Comparison of ENCODE assay signal across 16 mouse cellular contexts in the genomic region with DNA sequence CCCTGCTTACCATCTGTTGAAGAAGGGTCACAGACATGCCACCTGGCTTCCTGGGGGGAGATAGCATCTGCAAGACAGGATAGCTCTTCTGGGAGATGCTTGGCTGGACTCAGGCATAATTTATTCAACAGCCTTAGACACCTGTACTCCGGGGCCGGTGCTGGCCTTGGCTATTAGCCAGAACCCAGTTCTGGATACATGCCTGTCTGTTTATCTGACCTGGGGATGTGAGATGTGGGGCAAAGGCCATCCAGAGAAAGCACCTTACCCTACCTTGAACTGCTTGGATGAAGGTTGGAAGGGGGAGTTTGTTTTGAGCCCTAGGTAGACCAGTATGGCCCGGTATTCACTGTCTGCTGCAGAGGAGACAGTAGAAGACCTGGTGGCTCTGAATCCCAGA.
"Had no signal": no experiment of that assay in that cellular context is flagged by ENCODE, and none has a peak within 500 bp of the region (broad histone marks: within the 10 kb centered on the region; RNA-seq: fewer than 3 reads in every experiment).

No protein-coding gene starts in this region.

- DNase-seq: lung, postnatal 14 days; lung, postnatal 36 days; right cerebral cortex, postnatal 14 days; thymus, adult 2 months; thymus, postnatal 25 days; thymus, postnatal 4 days had no signal

- H3K4me2 ChIP-seq: lung, embryonic 15.5 days; midbrain, embryonic 11.5 days; midbrain, embryonic 13.5 days; midbrain, embryonic 15.5 days; neural tube, embryonic 12.5 days; stomach, embryonic 15.5 days had no signal

- ATAC-seq: lung, postnatal 0 days; midbrain, embryonic 13.5 days; midbrain, embryonic 15.5 days had no signal

- H3K27ac ChIP-seq: lung, embryonic 15.5 days; macrophage; midbrain, embryonic 13.5 days; midbrain, embryonic 15.5 days; neural tube, embryonic 12.5 days; stomach, embryonic 15.5 days; stomach, postnatal 0 days had no signal

- H3K27me3 ChIP-seq: lung, embryonic 15.5 days; midbrain, embryonic 13.5 days; midbrain, embryonic 15.5 days; neural tube, embryonic 12.5 days; stomach, embryonic 15.5 days had no signal

- H3K36me3 ChIP-seq: lung, embryonic 15.5 days; midbrain, embryonic 13.5 days; midbrain, embryonic 15.5 days; neural tube, embryonic 12.5 days; stomach, embryonic 15.5 days had no signal

- H3K9me3 ChIP-seq: lung, embryonic 15.5 days; megakaryocyte, embryonic 14.5 days; midbrain, embryonic 13.5 days; midbrain, embryonic 15.5 days; neural tube, embryonic 12.5 days; stomach, embryonic 15.5 days had no signal

- H3K4me1 ChIP-seq: lung, embryonic 15.5 days; midbrain, embryonic 13.5 days; neural tube, embryonic 12.5 days; stomach, embryonic 15.5 days had no signal

- H3K9ac ChIP-seq: lung, embryonic 15.5 days; midbrain, embryonic 13.5 days; midbrain, embryonic 15.5 days; neural tube, embryonic 12.5 days; stomach, embryonic 15.5 days had no signal

- H3K4me3 ChIP-seq: lung, embryonic 15.5 days; megakaryocyte, embryonic 14.5 days; midbrain, embryonic 13.5 days; midbrain, embryonic 15.5 days; neural tube, embryonic 12.5 days; stomach, embryonic 15.5 days had no signal
